Mouse (Mus musculus) ovary, postnatal 10 days (tissue): Measurements from ENCODE around the gene 4930519G04Rik.
"Not testable (repeated sequence)": the region's sequence is repeated elsewhere in the genome, so short reads cannot be mapped to it uniquely, and the experiment has no call there.

ENCODE experiments used
- DNase-seq: peaks from one replicate; pipeline ENCODE4 v3.0.0; 2022; ENCODE audit warnings: low spot score

Gene 4930519G04Rik

DNA sequence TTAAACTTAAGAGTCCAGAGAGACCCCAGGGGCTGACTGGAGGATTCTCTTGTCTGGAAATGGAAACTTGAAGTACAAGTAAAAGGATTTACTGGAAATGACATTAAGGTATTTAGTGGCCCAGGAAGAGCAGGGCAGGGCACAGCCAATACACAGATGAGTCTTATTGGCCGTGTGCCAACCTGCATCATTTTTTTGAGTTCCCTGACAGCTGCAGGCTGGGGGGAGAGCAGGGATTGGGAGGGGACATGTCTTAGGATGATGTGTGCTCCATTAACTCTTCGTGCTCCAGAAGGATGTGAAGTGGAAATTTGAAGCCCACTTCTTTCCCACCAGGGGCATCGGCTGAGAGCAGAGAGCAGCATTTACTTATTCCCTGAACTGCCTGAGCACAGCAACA lies 11.3 kb upstream of the 4930519G04Rik start:
- not testable (repeated sequence) for DNase-seq

DNA sequence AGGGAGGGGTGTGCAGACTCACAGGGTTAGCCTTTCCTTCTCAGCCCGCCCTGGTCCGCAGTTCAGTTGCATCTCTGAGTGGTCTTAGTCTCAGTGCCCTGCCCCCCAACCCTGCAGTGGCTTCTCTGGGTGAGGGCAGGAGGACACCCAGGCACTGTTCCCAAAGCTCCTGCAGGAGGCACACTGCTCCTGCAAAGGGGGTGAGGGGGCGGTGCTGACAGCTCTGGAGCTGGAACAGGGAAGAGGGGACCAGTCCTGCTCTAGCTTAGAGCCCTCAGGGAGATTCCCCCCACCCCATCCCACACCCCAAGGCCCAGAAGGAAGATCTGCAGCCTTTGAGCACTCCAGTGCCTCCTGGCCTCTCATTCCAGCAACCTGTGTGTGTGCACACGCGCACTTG lies 10.8 kb upstream of the 4930519G04Rik start:
- no peak for DNase-seq

DNA sequence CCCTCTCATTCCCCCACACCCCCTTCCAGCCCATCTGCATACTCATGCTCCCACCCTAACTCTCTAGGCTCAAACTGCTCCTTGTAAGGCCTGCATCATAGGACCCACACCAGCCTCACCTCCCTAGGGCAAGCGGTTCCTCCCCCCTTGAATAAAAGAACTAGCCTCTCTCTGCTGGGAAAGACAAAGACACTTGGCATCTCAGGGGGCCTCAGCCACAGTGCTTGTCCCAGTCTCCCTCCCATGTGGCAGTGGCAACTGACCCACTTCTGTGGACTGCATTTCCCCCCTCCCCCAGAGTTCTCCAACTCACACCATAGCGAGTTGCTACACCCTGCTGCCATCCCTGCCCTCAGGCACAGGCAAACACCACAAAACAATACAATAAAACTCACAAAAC lies 9.1 kb upstream of the 4930519G04Rik start:
- DNase-seq = not testable (repeated sequence)

DNA sequence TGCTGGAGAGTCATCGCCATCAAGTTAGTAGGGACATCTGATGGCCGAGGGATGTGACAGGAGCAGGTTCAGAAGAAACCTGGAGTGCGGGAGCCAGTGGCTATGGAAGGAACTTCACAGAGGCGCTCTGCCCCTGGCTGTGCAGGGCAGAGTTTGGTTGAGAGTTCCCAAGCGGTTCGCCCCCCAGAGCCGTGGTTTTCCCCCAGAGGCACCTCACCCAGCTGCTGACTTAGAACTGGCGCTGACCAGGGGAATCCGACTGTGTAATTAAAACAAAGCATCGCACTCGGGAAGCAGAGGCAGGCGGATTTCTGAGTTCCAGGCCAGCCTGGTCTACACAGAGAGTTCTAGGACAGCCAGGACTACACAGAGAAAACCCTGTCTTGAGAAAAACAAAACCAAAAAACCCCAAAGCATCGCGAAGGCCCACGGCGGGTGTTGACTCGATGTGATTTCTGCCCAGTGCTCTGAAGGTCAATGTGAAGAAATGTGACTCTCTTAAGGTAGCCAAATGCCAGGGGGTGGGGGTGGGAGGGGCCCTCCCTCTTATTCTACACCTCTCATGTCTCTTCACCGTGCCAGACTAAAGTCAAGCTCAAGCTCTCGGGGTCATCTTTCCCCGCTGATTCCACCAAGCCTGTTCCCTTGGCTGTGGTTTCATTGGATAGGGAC lies 1.8 kb upstream of the 4930519G04Rik start:
- DNase-seq = no peak

DNA sequence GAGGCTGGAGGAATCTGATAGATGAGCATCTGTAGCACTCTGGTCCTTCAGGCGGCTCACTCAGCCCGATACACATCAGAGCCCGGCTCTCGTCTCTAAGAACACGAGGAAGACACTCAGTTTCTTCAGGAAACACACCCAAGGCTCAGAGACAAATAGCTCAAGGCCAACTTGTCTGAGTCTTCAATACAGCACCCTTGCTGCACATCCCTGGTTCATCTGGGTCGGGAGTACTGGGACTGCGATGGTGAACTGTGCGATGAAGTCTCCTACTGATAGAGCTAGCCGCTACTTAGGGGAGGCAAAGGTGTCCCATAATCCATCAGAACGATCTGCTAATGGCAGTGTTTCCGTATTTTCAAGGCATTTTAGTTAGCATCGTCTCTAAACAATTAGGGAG lies 5.1 kb downstream of the 4930519G04Rik start, which contains the start of gene Gm9936:
Gene Gm9936 (minus strand): TSS at position 101 of the 400 bp plus-strand sequence.
- no peak for DNase-seq

DNA sequence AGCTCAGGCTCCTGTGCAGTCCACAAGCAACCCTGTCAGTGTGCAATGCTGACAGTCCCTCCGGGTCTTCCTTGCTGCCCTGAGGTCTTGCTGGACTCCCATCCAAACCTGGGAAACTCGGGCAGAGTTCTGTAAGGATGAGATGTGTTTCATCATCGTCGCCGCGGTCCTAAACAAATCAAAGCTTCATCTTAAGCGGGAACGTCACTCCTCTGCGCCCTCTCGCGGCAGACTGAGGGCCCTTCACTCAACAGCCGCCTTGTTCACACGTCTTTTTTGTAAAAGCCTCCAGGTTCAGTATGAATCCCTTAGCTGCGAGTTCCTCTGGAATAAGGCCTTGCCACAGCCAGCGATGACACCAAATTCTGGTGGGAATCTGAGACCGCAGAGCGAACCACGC lies 5.8 kb downstream of the 4930519G04Rik start:
- DNase-seq = peak; percentile 42

DNA sequence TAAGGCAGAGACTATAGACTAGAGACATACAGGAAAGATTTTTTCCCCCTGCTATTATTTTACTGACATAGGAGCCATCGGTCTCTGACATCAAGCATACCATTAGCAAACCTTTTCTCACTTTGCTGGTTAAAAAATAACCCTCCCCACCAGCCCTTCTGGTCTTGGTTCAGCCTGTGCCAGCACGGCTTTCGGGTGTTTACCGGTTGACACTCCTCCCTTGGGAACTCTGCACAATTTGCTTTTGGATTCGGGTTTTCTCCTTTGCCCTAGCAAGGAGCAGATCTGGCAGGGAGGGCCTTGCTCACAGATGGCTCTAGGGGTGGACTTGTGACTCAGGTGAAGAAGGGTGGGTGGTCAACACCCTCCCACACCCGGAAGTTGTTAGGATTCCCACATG lies 8.3 kb downstream of the 4930519G04Rik start:
- no peak for DNase-seq

DNA sequence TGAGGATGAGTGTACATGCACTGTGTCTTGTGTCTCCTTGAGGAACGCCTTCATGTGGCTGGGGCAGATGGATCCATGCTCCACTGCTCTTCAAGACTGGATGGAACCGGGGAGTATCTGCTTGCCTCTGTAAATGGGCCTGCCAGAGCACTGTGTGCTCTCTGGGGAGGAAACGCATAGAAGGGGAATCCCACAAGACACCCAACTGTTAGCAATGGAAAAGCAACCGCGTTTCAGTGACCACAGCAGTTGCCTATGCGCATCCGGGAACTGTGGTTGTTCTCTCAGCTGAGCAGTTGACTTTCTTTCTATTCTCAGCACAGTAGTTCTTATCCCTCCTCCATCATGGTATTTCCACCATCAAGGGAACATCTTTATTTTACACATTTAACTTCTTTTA lies 11.3 kb downstream of the 4930519G04Rik start:
- no peak for DNase-seq

DNA sequence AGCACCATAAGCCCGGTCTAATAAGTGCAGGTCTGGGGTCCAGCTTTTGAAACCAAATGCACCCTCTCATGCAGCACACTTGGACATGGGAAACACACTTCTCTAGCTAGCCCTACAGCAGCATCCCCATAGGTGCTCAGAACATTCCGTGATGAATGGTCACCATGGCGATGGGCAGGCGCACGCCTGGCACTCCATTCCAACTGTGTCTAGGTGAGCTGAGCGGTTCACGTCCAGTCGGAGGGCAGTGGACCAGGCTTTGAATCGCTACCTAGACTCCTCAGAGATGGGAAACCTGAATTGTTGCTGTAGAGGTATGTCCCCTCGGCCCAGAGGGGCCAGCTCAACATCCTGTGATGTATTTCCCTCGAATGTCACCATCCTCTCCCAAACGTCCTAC lies 11.8 kb downstream of the 4930519G04Rik start:
- no peak for DNase-seq

DNA sequence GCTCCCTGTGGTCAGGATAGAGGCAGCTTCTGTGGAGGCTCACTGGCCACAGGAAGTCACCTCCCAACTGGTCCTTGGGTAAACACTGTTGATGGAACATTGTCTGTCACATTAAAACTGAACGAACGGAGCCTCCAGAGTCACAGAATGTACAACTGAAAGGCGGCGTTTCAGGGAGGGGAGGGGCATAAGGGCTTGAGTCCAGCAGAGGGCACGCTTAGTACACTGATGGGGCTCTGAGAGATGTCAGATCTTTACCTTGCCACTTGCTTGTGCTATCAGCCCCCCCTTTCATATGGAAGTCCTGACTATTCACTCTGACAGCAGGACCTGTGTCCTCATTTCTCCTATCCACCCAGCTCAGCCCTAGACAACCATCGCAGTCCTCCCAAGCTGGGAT lies 22.4 kb downstream of the 4930519G04Rik start:
- DNase-seq = no peak

DNA sequence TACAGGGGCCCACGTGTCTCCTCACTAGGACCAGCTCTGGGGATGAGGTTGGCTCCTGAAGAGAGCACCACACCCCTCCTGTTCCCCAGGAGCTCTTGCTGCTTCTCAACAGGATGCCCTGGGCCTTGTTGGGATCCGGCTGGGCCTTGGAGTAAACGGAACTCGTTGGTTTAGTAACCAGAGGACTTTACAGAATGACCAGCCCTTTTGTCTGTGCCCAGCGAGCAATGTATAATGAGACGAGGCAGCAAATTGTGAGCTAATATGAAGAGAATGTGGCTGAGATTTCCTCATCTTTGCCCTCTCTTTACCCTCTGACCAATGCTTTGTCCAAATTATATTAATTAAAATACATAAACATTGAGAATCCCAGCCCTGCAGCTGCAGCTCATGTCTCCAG lies 22.9 kb downstream of the 4930519G04Rik start:
- no peak for DNase-seq

DNA sequence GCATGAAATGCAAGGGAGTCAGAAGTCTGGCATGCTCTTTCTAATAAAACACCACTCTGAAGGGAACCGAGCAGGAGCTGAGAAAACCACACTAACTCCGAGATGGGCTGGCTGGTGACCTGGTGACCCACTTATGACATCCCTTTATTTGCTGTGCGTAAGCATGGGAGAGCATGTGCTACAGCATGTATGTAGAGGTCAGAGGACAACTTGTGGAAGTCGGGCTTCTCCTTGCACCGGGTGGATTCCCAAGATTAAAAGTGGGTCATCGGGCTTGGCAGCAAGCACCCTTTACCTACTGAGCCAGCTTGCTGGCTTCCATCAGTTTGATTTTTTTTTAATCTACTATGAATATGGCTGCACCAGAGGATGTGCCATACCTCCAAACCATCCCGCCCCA lies 24.0 kb downstream of the 4930519G04Rik start:
- no peak for DNase-seq

DNA sequence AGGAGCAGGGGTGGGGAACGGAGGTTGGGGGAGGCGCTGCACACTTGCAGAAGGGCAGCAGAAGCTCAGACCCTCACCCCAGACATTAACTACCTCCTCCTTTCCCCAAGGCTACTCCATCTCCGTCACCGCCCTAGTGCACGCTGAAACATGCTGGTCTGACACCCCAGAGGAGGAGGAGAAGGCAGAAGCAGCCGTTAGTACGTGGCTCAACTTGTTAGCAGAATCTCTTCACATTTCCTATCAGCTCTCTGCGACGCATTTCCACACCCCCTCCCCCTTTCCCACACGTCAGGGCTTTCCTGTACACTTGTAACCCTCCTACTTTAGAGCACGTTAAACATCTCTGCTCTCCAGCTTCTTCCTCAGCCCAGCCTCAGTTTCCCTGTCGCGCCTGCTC lies 25.9 kb downstream of the 4930519G04Rik start:
- no peak for DNase-seq

DNA sequence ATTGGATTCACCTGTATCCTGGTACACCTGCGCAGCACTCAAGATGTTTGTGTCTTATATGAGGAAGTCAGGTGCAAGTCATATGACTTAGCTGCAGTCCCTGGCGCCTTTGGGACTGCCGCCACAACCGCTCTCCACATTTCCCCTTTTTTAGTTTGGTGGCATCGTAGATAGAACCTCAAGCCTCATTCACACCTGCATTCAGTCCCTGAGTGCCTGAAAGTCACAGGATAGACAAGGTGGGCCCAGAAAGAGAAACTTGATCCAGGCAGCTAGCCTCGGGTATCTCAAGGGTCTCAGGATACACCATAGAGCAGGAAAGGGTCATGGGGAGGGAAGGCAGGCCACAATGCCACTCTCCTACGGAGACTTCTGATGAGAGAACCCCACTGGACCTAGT lies 28.9 kb downstream of the 4930519G04Rik start:
- not testable (repeated sequence) for DNase-seq

DNA sequence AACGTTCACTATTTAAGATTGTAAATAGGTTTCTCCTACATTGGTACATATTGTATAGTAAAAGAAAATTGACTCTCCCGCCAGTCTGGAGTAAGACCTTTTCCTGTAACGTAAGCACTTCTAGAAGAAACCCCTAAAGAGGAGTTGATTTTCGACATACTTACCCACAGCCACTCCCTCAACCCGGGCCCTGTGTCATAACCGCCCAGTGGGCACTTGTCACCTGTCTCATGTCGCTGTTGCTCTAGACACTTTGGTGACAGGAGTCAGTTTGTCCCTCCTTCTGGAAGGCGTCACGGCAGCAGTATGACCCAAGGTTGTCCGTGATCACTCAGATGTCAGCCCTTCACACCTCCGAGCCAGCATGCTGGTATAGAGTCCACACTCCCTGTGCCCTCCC lies 29.6 kb downstream of the 4930519G04Rik start:
- no peak for DNase-seq

DNA sequence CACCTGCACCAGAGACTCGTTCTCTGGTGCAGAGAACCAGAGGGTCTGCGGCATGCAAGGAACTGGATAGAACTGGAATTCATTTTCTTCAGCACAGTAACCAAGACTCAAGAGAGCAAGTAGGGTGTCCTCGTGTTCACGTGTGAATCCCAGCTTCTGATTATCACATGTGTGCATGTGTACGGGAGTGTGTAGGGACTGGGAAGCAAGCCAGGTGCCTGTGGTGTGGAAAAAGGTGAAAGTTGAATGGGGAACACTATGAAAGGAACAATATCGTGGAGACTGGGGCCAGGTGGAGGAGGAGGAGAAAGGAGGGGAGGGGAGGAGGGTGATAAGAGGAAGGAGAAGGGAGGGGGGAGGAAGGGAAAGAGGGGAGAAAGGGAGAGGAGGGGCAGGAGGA lies 33.3 kb downstream of the 4930519G04Rik start:
- no peak for DNase-seq

DNA sequence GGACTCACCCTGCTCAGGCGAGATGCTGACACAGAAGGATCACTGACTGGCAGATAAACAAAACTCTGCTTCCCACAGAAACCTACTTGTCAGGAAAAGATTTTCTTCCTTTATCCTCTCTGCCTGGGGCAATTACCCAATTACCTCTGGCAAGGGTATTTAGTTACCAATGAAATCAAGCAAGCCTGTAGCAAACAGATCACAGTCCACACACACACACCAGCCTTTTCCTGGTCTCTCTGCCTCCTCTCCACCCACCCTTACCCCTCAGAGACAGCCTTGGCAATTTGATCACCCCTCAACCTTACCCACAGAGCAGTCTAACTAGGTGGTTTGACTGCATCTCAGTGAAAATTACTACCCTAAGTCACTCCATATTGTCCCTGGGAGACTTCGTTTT lies 35.5 kb downstream of the 4930519G04Rik start:
- DNase-seq = no peak

DNA sequence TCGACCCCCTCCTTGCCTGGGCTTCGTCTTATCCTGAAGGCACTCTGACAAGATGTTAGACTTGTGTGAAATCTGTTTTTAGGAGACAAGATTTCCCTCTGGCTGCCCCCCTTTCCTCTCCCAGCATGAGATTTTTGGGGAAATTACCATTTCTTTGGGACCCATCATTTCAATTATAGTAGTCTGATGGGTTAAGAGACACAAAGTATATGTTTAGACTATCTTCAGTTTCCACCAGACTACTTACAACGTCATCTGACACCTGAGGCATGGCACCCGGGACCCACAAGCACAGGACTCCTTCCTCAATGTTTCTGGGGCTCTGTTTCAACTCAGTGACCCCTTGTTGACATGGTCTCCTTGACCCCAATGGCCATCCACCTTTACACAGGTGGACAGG lies 42.1 kb downstream of the 4930519G04Rik start:
- DNase-seq = no peak

DNA sequence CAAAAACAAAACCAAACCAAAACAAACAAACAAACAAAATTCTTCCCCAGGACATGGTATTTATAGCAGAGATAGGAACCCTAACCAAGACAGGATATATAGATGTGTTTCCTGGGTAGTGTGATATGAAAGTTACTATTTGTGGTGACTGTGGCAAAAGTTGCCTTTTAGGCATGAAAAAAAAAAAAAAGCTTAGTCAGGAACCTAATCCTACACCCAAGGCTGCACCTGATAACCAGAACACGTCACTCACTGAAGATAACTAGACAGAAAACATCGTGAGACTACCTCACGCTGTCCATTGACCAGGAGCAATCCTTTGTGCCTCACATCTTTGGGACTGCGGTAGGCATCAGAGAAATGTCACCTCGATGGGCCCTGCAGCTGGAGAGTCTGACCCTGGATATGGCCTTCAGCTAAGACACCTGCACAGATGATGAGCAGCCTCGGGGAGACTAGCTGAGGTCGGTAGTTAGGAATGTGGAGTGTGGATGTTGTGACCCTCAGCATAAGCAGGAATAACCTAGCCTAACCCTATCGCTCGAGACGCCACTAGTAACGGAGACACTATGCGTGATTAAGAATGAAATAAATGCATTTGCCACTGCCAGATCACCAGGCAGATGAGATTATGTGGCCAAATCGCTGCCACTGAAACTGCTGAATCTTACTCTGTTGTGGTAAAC lies 43.4 kb downstream of the 4930519G04Rik start, which contains the start of gene Oasl2:
Gene Oasl2 (plus strand): TSS at position 249 of the 686 bp plus-strand sequence.
- DNase-seq = no peak

DNA sequence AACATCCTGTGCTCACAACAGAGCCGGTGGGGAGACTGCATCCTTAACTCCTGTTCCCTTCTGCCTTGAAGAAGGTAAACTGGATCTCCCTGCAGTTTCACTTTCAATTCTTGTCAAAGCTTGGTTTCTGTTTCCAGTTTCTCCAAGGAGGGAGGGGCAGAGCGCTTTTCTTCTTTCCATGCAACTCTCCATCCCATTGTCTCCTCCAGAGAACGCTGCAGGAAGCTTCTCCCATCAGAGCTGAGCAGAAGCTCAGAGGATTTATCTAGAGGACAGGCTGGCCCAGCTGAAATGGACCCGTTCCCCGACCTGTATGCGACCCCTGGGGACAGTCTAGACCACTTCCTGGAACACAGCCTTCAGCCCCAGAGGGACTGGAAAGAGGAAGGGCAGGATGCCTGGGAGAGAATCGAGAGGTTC lies 43.9 kb downstream of the 4930519G04Rik start:
- peak; percentile 13 for DNase-seq

DNA sequence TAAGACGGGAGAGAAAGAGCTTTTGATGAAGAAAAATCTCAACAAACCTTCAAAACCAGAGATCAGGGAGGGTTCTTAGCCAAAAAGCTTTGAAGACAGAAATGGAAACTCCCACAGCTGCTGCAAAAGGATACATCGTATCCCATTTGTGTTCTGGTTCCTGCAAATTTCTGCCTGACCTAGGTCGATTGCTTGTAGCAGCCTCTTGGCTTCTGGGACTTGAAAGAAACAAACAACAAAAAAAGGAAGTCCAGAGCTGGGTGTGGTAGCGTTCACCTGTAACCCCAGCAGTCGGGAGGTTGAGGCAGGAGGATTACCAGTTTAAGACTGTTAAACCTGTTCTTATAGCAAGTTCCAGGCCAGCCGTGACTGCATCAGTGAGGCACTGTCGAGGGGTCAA lies 45.4 kb downstream of the 4930519G04Rik start:
- DNase-seq = no peak

DNA sequence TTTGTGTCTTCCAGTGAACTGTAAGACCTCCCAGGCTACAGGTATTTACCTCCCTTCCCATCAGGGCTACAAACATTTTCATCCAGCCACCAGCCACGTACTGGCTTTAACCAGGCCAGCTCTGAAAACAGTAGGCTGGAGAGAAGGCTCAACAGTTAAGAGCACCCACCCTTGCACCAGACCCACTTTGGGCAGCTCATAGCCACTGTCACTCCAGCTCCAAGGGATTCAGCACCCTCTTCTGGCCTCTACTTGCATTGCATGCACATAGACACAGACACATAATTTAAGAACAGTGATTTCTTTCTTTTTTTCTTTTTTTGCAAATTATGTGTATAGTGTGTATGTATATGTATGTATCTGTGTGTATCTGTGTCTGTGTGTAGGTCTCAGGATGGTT lies 48.9 kb downstream of the 4930519G04Rik start:
- DNase-seq = no peak

DNA sequence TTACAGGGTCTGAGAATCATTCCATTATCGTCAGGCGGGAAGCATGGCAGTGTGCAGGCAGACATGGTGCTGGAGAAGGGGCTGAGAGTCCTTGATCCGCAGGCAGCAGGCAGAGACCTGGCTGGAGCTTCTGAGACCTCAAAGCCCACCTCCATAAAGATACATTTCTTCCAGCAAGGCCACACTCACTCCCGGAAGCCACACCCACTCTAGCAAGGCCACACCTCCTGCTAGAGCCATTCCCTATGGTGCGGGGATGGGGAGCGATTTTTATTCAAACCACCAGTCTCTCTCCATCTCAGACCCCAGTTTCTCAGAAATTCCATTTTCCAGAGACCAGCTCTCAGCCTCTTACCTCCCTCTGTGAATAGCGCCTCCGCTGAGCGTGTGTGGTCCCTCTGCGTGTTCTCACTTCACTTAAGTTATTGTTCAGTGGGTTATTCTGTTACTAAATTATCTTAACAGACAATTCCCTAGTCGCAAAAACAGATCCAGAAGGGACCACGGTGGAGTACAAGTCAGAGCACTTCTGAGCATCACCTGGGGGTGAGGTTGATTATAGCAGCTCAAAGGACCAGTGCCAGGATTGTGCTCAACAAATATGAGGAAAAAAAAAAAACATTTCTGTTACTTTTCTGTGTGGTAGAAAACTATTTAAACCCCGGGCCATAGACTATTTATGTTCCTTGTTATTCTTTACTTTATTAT lies 55.3 kb downstream of the 4930519G04Rik start:
- no peak for DNase-seq
